Mouse (Mus musculus): ENCODE results near the gene Foxd2.

Foxd2 gene

DNA sequence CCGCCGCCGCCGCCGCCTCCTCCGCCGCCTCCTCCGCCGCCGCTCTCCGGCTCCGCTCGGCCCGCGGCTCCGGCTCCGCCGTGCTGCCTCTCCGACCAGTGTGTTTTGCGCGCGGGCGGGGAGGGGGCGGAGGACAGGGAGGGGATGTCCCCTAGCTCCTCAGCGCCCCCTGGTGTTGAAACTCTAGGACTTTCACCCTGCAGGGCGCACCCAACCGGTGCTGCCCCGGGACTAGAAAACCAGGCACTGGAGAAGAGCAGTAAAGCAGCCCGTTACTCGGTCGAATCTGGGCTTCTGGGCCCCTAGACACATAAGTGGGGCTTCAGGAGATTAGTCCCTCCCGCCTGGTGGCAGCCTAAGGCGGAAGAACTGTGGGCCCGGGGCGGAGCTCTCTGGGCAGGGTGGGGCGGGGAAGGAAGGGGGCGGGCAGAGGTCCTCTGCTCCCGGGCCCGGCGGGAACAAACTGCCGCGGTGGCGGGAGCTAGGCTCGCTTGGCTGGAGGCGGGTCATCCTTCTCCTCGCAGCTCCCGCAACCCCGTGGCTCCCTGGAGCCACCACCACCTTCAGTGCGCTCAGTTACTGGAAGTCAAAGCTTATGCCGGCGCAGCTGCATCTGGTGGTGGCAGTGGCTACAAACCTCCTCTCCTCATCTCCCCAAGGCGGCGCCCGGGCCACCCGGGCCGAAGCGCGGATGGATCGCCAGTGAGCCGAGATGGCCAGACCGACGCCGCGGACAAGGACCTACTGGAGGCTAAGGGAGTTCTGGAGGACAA lies at the start of gene Foxd2:
Gene Foxd2, minus strand, starts transcription at position 45 of the 773 bp plus-strand sequence.
- peak; percentile 97 for DNase-seq (ENCODE audit: low read depth)

DNA sequence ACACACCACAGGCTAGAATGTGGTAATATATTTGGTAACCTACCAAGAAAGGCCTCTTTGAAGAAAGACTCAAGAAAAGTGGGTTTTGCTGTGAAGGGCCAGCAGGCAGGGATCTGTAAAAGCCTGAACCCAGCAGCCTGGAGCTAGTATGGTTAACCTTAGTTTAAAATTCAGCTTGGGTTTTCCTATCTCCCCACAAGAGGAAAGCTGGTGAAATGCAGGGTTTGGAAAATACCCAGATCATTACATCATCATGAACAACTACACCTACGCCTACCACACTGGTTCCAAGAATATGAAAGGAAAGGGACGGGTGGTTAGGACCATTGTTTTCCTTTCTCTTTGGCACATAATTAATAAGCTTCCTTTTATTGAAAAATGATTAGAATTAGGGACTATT lies 49.6 kb upstream of the Foxd2 start:
- DNase-seq (ENCODE audit: low read depth): no peak

DNA sequence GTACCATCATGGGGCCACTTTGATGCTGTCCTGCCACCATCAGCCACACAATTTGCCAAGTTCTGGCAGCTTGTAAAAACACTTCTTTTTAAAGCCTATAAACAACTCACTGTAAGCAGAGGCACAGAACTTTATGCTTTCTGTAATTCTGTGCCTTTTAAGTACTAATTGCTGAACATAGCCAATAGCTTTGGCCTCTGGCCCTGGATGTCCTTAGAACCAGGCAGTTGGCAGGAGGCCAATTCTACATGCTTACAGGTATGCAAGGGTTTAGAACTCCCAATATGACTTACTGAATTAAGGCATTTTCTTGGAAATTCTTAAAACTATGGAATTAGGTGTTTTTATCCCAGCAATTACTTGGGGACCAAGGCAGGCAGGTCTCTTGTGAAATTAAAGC lies 48.7 kb upstream of the Foxd2 start:
- no peak for DNase-seq (ENCODE audit: low read depth)

DNA sequence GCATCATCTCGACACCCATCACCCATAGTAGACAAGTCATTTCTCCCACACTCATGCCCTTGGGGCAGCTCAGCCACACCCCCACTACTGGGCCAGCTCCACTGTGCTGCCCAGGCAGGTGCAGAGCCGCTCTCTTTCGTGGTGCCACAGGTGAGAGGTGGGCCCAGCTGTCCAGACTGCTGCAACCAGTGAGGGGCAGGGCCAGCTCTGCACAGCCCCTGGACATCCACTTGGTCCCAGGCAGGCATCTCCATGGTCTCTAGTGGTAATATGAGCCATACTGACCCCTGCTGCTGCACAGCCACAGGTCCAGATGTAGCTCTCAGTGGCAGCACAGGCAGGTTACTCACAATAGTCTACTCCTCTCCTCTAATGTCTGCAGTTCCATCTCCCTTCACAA lies 44.5 kb upstream of the Foxd2 start:
- no peak for DNase-seq (ENCODE audit: low read depth)

DNA sequence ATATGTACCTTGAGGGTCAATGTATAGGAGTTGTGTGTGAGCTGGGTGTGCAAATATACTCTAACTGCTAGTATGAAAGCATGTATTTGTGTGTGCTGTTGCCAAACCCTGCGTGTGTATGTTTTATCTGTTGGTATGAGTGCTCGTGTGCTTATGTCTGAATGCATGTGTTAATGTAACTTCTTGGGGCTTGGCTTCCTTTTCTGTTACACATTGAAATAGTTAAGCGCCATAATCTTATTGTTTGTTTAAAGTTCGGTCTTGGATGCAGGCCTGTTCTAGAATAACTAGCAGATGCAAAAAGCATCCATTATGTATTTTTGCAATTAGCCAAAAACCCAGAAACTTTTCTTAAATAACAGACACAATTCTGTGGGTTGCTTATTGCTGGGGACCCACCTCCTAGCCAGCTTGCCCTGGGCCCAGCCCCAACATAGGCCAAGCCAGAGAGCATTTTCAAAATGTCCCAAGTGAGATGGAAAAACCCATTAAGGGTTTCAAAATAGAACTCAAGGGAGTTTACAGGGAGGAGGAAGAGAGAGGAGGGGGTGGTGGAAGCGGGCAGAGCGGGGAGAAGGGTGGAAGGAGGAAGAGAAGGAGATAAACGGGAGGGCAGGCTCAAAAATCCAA lies 39.3 kb upstream of the Foxd2 start:
- no peak for DNase-seq (ENCODE audit: low read depth)

DNA sequence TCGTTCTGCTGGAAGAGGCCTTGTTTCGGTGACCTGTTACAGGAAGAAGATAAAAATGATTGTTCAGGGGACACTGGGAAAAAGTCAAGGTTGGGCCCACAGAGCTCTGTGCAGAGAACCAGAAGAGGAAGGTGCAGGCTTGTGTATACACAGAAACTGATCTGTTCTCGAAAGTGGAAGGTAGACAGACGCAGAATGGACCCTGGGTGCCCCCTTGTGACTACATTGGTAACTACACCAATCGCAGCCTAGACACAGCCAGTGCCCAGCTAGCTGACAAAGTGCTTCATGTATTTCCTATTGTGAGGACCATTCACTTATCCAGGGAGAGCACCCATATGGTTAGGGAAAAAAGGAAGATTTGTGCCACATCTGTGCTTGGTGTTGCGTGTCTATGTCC lies 38.7 kb upstream of the Foxd2 start:
- peak; percentile 76 for DNase-seq (ENCODE audit: low read depth)

DNA sequence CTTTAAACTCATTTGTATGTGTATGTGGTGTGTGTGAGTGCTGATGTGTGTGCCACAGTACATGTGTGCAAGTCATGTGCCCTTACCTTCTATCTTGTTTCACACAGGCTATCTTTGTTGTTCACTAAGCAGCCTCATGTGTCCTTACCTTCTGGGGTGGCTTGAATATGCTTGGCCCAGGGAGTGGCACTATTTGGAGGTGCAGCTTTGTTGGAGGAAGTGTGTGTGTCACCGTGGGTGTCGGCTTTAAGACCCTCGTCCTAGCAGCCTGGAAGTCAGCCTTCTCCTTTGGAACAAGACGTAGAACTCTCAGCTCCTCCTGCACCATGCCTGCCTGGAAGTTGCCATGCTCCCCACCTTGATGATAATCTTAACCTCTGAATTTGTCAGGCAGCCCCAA lies 37.7 kb upstream of the Foxd2 start:
- DNase-seq (ENCODE audit: low read depth): no peak

DNA sequence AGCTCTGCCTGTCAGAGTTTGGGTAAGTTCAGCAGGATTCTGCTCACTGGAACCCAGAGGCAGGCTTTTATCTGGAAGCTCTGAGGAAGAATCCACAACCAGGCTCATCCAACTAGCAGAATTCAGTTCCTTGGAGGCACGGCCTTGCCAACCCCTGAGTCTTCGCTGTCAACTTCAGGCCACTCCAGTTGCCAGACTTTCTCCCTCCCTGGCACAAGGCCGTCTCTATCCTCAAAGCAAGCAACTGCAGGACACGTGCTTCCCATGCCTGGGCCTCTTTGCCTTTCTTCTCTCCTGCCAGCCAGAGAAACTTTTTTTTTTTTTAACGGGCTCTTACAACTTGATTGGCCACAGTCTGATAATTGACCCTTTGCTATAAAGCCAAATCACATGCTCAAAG lies 36.3 kb upstream of the Foxd2 start:
- DNase-seq (ENCODE audit: low read depth): no peak

DNA sequence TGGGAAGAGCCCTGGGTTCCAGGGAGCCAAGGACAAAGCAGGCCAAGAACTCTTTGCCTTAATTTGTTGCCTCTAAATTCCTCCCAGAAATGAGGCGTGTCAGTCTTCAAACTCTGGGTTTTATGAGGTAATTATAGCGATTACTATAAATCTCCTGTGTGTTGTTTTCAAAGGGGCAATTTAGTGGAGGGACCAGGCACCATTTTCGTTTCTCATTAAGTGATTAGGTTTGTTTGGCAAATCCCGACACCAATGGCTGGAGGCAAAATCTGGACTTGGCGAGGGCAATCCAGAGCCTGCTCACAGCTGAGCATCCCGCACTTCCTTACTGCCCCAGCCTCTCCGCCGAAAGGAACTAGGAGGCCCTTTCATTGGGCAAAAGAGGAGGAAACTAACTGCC lies 33.9 kb upstream of the Foxd2 start:
- DNase-seq (ENCODE audit: low read depth): no peak

DNA sequence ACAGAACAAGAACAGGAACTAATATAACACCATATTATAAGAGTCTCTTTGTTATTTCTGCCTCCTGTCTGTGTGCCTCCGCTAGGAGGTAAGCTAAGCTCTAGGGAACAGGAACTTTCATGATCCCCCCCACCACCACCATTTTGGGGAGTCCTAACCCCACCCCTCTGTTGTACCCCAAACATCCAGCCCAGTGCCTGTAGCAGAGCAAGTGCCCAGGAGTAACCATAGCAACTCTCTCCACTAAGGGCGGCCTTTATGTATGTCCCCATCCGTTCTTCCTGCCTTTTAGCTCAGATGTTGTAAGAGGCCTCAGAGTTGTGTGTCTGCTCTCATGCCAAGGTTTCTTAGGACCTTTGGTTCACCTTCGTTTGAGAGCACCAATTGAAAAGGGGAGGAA lies 33.4 kb upstream of the Foxd2 start:
- DNase-seq (ENCODE audit: low read depth): no peak

DNA sequence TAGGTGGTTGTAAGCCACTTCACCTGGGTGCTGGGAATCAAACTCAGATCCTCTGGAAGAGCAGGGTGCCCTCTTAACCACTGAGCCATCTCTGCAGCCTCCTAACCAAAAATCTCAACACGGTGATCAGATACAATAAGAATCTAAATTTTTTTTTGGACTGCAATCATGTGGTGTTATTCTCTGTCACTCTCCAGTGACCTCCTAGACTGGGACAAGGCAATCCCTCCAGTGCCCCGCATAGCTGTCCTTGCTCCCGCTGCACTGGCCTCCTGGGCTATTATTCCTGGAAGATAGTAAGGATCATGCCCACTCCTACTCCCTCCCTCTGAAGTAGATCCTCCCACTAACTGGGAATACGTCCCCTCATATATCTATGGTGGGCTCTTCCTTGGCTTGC lies 32.6 kb upstream of the Foxd2 start:
- no peak for DNase-seq (ENCODE audit: low read depth)

DNA sequence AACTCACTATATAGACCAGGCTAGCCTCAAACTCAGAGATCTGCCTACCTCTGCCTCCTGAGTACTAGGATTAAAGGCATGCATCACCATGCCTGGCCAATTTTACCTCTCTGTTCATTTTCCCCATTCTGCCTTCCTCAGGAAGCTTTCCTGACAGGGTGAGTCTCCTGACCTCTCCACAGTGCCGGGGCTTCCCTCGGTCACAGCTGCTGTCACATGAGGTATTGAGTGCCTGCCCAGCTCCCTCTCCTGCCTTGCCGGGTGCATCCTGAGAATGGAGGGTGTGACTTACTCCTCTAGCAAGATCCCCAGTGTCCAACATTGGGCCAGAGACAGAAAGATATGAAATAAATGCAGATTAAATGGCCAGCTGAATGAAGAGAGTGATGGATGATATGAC lies 29.6 kb upstream of the Foxd2 start:
- DNase-seq (ENCODE audit: low read depth): no peak

DNA sequence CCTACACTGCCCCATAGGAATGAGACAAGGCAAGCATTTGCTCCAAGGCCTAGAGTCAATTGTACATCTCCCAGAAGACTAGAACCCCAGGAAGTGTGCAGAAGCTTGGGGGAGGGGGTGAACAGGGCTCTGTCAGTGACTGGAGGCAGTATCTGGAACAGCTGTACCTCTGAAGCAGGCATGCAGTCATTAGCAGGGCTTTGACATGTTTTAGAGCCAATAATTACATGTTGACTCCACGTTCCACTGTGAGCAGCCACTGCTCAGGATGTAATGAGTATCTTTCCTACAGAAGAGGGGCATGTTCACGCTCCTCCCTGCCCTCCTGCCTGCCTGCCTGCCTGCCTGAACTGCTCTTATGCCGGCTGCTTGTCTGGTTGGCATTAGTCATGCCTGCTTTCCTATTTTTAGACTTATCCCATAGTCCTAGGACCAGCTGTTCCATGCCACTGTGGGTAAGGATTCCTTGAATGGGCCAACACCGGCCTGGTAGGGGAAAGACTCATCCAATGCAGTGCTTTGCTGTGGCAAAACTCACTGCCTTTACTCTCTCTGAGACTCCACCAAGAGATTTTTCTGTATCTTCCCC lies 28.9 kb upstream of the Foxd2 start:
- no peak for DNase-seq (ENCODE audit: low read depth)

DNA sequence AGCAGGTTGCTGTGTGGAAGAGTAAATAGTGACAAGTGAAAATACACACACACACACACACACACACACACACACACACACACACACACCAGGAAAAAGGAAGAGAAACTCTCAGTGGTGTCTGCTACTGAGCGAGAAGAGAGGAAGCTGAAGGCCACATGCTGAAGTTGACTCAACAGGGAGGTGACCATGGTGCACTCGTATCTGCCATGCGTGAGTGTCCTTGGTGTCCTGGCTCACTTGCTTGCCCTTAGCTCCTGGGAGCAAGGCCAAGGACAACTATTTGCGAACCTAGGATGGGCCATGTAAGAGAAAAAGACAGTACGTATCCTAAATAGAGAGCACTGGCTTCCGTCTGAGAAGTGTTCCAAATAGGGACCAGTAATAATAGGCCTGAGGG lies 25.5 kb upstream of the Foxd2 start:
- DNase-seq (ENCODE audit: low read depth): no peak

DNA sequence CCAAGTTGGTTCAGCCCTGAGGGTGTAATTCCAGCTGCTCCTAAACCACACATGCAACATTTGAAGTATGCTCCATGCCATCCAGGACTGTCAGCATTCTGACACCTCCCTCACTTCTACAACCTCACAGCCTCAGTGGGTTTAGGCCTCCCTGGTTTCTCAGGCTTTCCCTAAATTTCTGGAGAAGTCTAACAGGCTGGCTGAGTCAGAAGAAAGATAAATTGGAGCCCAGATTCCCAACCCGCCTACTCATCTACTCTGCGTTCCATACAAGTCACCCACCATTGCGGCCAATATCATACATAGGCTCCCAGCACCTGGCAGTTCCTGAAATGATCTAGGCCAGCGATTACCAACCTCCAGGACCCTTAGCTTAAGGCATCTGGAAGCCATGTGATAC lies 24.1 kb upstream of the Foxd2 start:
- no peak for DNase-seq (ENCODE audit: low read depth)

DNA sequence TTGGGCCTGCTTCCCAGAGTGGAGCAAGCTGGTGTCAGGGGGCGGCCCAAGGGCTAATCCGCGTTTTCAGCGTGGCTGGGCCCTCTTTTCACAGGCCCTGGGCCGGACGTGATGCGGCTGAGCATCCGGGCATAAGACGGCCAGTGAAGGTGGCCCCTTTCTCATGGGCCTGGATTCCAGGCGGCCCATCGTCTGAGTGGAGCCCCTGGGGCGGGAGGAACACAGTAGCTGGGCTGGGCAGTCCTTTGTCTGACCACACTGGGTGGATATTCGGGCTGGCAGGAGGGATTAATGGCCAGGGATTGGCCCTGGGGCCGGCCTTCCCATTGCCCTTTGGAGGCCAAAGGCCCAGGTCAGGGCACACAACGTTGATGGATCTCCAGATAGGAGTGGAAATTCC lies 20.5 kb upstream of the Foxd2 start:
- no peak for DNase-seq (ENCODE audit: low read depth)

DNA sequence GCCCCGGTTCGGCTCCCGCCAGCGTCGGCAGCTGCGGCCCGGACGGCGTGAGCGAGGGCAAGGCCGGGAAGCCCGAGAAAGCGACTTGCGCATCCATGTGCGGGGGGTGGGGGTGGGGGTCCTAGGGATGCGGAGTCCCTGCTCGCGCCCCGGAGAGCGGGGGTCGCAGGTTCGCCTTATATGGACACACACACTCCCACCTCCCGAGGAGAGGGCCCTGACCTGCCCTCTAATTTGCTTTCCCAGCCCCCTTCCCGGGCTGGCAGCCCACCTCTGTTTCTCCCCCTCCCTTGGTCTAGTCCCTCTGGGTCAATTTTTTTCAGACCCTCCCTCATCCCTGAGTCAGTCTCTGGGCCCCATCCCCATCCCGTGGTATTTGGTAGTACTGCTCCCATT lies 17.2 kb upstream of the Foxd2 start, which contains the start of gene Foxe3:
Gene Foxe3, minus strand, starts transcription at position 97 of the 396 bp plus-strand sequence.
- no peak for DNase-seq (ENCODE audit: low read depth)

DNA sequence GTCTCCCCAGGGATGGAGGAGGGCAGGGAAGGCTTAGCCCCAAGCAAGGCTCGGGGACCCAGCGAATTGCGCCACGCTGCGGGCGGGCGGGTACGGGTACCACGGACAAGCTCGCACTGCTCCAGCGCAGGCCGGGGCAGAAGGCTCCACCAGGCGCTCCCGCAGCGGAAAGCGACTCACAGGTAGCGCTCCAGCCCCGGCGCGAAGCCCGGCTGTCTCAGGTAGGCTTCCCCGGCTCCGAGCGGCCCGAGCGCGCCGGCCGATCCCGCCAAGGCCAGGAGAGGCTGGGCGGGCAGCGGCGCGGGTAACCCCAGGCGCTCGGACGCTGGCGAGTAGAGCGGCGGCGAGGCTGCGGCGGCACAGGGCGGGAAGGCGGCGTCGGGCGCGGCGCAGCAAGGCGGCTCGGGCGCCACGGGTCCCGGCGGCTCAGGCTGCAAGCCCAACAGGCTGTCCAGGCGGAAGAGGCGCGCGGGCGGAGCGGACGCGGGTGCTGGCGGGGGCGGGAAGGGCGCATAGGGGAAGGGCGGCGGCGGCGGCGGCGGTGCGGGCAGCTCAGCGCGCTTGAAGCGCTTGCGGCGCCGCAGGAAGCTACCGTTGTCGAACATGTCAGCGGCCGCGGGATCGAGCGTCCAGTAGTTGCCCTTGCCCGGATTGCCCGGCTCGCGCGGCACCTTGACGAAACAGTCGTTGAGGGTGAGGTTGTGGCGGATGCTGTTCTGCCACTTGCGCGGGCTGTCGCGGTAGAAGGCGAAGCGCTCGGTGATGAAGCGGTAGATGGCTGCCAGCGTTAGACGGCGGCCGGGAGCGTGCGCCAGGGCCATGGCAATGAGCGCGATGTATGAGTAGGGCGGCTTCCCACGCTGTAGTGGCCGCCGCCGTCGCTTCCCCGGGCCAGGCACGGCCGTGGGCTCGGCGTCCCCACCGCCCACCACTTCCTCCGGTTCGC lies 16.6 kb upstream of the Foxd2 start:
- peak; percentile 34 for DNase-seq (ENCODE audit: low read depth)

DNA sequence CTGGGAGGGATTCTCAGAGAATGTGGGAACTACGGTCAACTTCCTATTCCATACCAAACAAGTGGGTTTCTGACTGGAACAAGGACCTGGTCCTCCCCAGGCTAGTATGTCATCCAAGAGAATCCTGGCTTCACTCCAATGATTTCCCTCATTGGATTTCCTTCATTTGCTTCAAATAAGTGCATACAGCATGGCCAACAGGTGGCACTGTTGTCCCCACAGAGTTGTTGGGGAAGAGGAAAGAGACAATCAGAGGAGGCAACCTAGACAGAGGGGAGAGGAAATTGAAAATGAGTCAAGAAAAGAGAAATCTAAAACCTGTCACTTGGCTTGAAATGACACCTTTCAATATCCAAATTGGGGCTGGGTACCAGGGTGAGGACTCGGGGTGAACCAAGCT lies 8.4 kb upstream of the Foxd2 start:
- DNase-seq (ENCODE audit: low read depth): peak; percentile 77

DNA sequence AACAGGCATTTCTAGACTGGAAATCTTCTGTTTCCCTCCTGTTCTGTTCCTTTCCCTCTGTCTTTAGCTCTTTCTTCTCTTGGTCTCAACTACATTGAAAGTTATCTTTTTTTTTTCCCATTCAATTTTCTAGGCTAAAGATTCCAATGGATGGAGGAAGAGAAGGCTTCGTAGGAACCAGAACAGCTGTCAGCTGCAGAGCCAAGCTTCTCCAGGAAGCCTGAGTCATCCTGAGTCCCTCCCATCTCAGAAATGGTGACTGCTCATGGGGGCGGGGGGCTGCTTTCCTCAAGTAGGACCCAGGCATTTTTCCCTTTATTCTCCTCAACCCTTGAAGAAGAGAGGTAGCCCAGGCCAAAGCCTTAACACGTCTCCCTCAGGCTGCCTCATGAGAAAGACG lies 7.4 kb upstream of the Foxd2 start:
- no peak for DNase-seq (ENCODE audit: low read depth)

DNA sequence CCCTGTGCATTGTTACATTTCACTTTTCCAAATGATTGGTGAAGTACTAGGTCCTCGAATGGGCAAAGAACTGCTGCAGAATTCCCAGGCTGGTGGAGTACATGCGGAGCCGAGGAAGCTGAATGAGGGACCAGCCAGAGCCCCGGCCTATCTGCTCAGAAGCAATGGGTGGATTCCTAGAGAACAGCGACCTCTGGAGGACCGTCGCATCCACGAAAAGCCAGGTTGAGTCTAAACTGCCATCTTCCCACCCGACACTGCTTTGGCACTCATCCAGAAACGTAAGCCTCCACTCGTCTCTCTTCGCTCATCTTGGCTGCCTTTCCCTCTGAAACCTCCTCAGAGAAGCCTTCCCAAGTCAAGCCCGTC lies 4.9 kb upstream of the Foxd2 start:
- peak; percentile 56 for DNase-seq (ENCODE audit: low read depth)
